Mouse (Mus musculus) liver, embryonic 15.5 days (tissue): Measurements from ENCODE around the gene Tnni3. TPM values are rescaled to one million over a fixed set of nuclear protein-coding genes. Genes with fewer than 3 reads are reported as not detected.

ENCODE experiments used
- ATAC-seq: fragments of 200-750 bp; cut with Nextera tagmentation; 2 replicates; pipeline ENCODE4 v1.8.0; 2017; ENCODE audit warnings: moderate number of reproducible peaks, mild to moderate bottlenecking, moderate library complexity; ENCODE audit not compliant: insufficient read depth
- H3K27ac ChIP-seq: fragments of 300-500 bp; sonication (generic); replicated peaks from 2 replicates; pipeline ENCODE4 v1.5.1; 2015; ENCODE audit warnings: mild to moderate bottlenecking, inconsistent platforms
- H3K27me3 ChIP-seq: fragments of 300-500 bp; sonication (generic); 2 replicates; pipeline ENCODE4 v1.6.1; 2015; ENCODE audit warnings: mild to moderate bottlenecking, inconsistent platforms
- H3K36me3 ChIP-seq: fragments of 300-500 bp; sonication (generic); replicated peaks from 2 replicates; pipeline ENCODE4 v1.6.1; 2015; ENCODE audit warnings: moderate library complexity, mild to moderate bottlenecking, inconsistent platforms
- H3K4me1 ChIP-seq: fragments of 300-500 bp; sonication (generic); replicated peaks from 2 replicates; pipeline ENCODE4 v1.6.1; 2015; ENCODE audit warnings: inconsistent platforms
- H3K4me2 ChIP-seq: fragments of 300-500 bp; sonication (generic); 2 replicates; pipeline ENCODE4 v1.6.1; 2015; ENCODE audit warnings: moderate library complexity, mild to moderate bottlenecking, inconsistent platforms
- H3K4me3 ChIP-seq: fragments of 300-500 bp; sonication (generic); replicated peaks from 2 replicates; pipeline ENCODE4 v1.5.1; 2015; ENCODE audit warnings: mild to moderate bottlenecking, inconsistent platforms
- H3K9ac ChIP-seq: fragments of 300-500 bp; sonication (generic); 2 replicates; pipeline ENCODE4 v1.6.1; 2015; ENCODE audit warnings: moderate library complexity, mild to moderate bottlenecking, inconsistent platforms
- H3K9me3 ChIP-seq: fragments of 300-500 bp; sonication (generic); replicated peaks from 2 replicates; pipeline ENCODE4 v1.6.1; 2016; ENCODE audit warnings: inconsistent platforms
- WGBS: fragments of 180-500 bp; shearing (Covaris S2); methylation state at CpG from one replicate; pipeline ENCODE4 v1.1.7; 2015; ENCODE audit warnings: mixed read lengths; ENCODE audit not compliant: insufficient replicate concordance; 5-methylcytosine and 5-hydroxymethylcytosine counted together
- polyA plus RNA-seq: library from polyadenylated mRNA; unstranded; fragments of >200 nt; fragmentation: Nextera tagmentation; extraction: Ambion mirVana; gene quantifications from 2 replicates; pipeline ENCODE4 v1.2.1, GENCODE M21; 2015

Gene Tnni3
- polyA plus RNA-seq, 1 experiment from 2014 or later = 1.3 TPM

DNA sequence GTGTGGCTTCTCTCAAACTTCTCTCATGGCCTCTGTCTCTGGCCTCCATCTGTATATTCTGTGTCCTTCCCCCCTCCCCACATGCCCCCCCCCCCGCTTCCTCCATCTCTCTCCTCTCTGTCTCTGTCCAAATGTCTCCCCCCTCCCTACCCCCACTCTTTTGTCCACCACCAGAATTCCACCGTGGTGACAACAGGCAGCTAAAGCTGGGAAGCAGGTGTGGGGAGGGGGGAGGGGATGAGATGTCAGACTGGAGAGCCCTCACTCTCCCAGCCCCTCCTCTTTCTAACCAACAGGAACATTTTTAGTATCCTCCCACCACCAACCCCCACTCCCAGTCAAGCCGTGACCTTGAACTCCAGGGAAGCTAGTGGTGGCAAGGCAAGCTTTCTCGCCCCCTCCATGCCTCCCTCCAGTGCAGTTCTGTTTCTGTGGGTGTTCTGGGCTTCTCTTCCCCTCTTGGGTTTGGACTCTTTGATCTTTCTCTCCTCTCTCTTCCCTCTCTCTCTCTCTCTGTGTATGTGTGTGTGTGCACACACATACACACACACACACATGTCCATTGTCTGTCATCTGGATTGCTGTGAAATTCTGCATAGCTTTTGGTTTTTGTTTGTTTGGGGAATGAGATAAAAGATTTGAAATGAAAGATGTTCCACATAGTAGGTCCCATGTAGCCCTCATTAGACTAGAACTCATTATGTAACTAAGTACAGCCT lies 7.5 kb downstream of the Tnni3 start, which contains the start of gene Tnnt1:
Gene Tnnt1, minus strand, starts transcription at position 51 of the 719 bp plus-strand sequence.
- Histone ChIP-seq H3K4me3 (no peak within 1 kb of the TSS), H3K27me3 (peaks cover 15% of the 10 kb centered on the region), H3K36me3 (no peaks in the 10 kb centered on the region), H3K4me1 (peaks cover 18% of the 10 kb centered on the region), H3K9ac (no peak within 1 kb of the TSS), H3K27ac (no peak within 1 kb of the TSS), H3K4me2 (no peak within 1 kb of the TSS), H3K9me3 (no peaks in the 10 kb centered on the region)
- no peak for ATAC-seq
- 21% methylated on average over 4 of the region's 4 CpGs for WGBS

- no peak overlapping the region for H3K4me3 ChIP-seq
- H3K36me3 ChIP-seq = no peaks in the 10 kb centered on the region
- no peak for ATAC-seq
- peaks cover 9% of the 10 kb centered on the region for H3K27me3 ChIP-seq
- H3K4me1 ChIP-seq = peaks cover 12% of the 10 kb centered on the region
- 60% methylated on average over 6 of the region's 6 CpGs for WGBS
- H3K4me2 ChIP-seq = no peak overlapping the region
- no peaks in the 10 kb centered on the region for H3K9me3 ChIP-seq
- H3K9ac ChIP-seq = no peak overlapping the region
- H3K27ac ChIP-seq = no peak overlapping the region
These were observed 8.2 kb downstream of the Tnni3 start for GRCm38 (mm10) chr7:4515853-4516252.

GRCm38 (mm10) chr7:4513829-4514712 lies 10.0 kb downstream of the Tnni3 start:
- ATAC-seq = no peak
- Histone ChIP-seq H3K4me2 (no peak overlapping the region), H3K27me3 (no peaks in the 10 kb centered on the region), H3K27ac (no peak overlapping the region), H3K4me3 (no peak overlapping the region), H3K9ac (no peak overlapping the region), H3K36me3 (no peaks in the 10 kb centered on the region), H3K4me1 (peaks cover 19% of the 10 kb centered on the region), H3K9me3 (no peaks in the 10 kb centered on the region)
- WGBS = 60% methylated on average over 6 of the region's 6 CpGs

- Histone ChIP-seq H3K9me3 (no peaks in the 10 kb centered on the region), H3K36me3 (no peaks in the 10 kb centered on the region), H3K27ac (no peak overlapping the region), H3K9ac (no peak overlapping the region), H3K27me3 (no peaks in the 10 kb centered on the region), H3K4me3 (no peak overlapping the region), H3K4me1 (peaks cover 18% of the 10 kb centered on the region), H3K4me2 (no peak overlapping the region)
- 17% methylated on average over 13 of the region's 13 CpGs for WGBS
- no peak for ATAC-seq
These were observed 10.8 kb downstream of the Tnni3 start for GRCm38 (mm10) chr7:4513236-4513635.

DNA sequence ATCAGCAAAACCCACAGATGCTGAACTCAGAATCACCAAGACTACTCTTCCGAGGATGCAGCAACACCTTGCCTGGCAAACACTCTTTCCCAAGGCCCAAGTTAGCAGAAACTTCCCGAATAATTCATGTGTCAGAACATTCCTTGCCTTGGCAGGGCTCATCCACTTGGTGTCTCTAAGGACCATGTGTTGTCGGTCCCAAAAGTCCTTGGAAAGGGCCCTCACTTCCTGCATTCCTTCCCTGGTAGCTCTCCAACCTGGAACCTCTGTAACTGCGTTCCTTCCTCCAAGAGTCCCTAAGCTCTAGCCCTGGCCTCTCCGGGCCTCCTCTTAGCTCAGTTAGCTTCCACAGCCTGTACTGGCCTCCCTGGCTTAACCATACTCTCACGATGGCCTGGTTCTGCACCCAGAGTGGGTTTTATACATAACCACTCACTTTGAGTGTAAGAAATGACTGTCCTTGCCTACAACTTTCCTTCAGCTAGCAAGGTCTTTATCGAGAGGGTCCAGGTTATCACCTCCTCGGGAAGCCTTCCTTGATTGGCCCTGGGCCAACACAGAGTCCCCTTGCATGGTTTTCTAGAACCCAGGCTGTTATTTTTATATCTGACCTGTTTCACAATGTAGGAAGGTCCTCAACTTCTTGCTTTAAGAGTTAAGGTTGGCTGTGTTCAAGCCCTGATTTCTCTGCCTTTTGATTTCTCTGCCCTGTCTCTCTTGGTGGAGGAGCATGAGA lies 12.4 kb downstream of the Tnni3 start:
- Histone ChIP-seq H3K27ac (no peak overlapping the region), H3K4me2 (no peak overlapping the region), H3K9me3 (no peaks in the 10 kb centered on the region), H3K9ac (no peak overlapping the region), H3K27me3 (no peaks in the 10 kb centered on the region), H3K4me3 (no peak overlapping the region), H3K36me3 (no peaks in the 10 kb centered on the region), H3K4me1 (peaks cover 21% of the 10 kb centered on the region)
- 62% methylated on average over 8 of the region's 8 CpGs for WGBS
- ATAC-seq = no peak

GRCm38 (mm10) chr7:4509863-4510608 lies 14.0 kb downstream of the Tnni3 start:
- peak overlapping the region; percentile 58 for H3K4me2 ChIP-seq
- H3K4me3 ChIP-seq = peak overlapping the region; percentile 32
- peaks cover 27% of the 10 kb centered on the region for H3K4me1 ChIP-seq
- no peak overlapping the region for H3K27ac ChIP-seq
- H3K9me3 ChIP-seq = no peaks in the 10 kb centered on the region
- H3K27me3 ChIP-seq = no peaks in the 10 kb centered on the region
- peak; percentile 67 for ATAC-seq
- 20% methylated on average over 24 of the region's 24 CpGs for WGBS
- no peaks in the 10 kb centered on the region for H3K36me3 ChIP-seq
- H3K9ac ChIP-seq = 0 out of 2 replicates have a peak overlapping the region, but pooled peaks have one; percentile 11

DNA sequence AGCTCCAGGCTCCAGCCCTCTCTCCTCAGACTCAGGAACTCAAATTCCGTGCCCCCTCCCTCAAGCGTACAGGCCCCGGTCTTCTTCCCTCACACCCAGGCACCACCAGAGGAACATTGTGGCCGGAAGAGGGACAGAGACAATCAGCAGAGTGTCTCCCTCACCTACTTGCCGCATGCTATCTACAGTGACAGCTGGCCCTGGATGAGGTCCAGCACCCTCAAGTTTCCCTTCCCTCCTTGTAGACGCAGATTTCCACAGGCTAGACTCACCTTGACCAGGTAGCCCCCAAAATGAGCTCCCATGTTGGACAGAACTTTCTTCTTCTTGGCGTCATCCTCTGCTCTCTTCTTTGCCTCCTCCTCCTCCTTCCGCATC lies 15.3 kb downstream of the Tnni3 start:
- Histone ChIP-seq H3K27me3 (no peaks in the 10 kb centered on the region), H3K36me3 (no peaks in the 10 kb centered on the region), H3K4me3 (no peak overlapping the region), H3K27ac (no peak overlapping the region), H3K4me2 (no peak overlapping the region), H3K4me1 (peaks cover 40% of the 10 kb centered on the region), H3K9ac (no peak overlapping the region), H3K9me3 (no peaks in the 10 kb centered on the region)
- WGBS = 56% methylated on average over 8 of the region's 8 CpGs
- ATAC-seq = no peak

- no peak for ATAC-seq
- Histone ChIP-seq H3K27me3 (no peaks in the 10 kb centered on the region), H3K4me2 (no peak overlapping the region), H3K36me3 (no peaks in the 10 kb centered on the region), H3K27ac (no peak overlapping the region), H3K9me3 (no peaks in the 10 kb centered on the region), H3K9ac (no peak overlapping the region), H3K4me3 (no peak overlapping the region), H3K4me1 (peaks cover 40% of the 10 kb centered on the region)
- 82% methylated on average over 32 of the region's 32 CpGs for WGBS
These were observed 15.8 kb downstream of the Tnni3 start for GRCm38 (mm10) chr7:4508062-4508738.

GRCm38 (mm10) chr7:4507220-4507619 lies 16.8 kb downstream of the Tnni3 start:
- 39% methylated on average over 3 of the region's 4 CpGs for WGBS
- Histone ChIP-seq H3K9ac (no peak overlapping the region), H3K4me3 (no peak overlapping the region), H3K4me1 (peaks cover 48% of the 10 kb centered on the region), H3K27me3 (no peaks in the 10 kb centered on the region), H3K36me3 (no peaks in the 10 kb centered on the region), H3K27ac (no peak overlapping the region), H3K4me2 (no peak overlapping the region), H3K9me3 (no peaks in the 10 kb centered on the region)
- ATAC-seq = no peak
